13 mouse cellular contexts compared by ENCODE assay signal in the genomic region with DNA sequence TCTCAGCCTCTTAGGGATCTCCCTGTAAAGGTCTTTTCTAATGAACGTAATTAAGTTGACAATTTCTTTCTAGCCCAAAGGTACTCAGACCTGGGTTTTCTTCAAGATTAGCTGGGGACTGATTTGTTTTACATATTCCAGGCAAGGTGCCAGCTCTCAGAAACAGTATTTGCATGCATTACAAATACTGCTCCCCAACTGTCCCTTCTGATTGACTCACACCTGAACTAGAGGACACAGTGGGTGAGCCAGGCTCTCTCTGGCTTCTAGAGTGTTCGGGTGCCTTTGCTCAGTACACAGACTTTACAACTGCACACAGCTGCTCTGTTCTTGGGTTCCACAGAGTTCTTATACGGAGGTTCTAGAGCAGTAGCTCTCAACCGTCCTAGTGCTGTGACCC.
"Had no signal": no experiment of that assay in that cellular context is flagged by ENCODE, and none has a peak within 500 bp of the region (broad histone marks: within the 10 kb centered on the region; RNA-seq: fewer than 3 reads in every experiment).

No protein-coding gene starts in this region.

- H3K9ac ChIP-seq: intestine, embryonic 15.5 days; limb, embryonic 13.5 days; liver, embryonic 14.5 days; stomach, embryonic 15.5 days had no signal

- H3K9me3 ChIP-seq: intestine, embryonic 15.5 days; limb, embryonic 13.5 days; stomach, embryonic 15.5 days had no signal

- H3K4me2 ChIP-seq: intestine, embryonic 15.5 days; limb, embryonic 13.5 days; stomach, embryonic 15.5 days had no signal

- H3K4me1 ChIP-seq: intestine, embryonic 15.5 days; stomach, embryonic 15.5 days had no signal

- H3K27ac ChIP-seq: intestine, embryonic 15.5 days; layer of hippocampus, adult 2 months; limb, embryonic 13.5 days; liver, embryonic 14.5 days; stomach, embryonic 15.5 days had no signal

- H3K4me3 ChIP-seq: intestine, embryonic 15.5 days; layer of hippocampus, adult 2 months; limb, embryonic 13.5 days; stomach, embryonic 15.5 days had no signal

- H3K27me3 ChIP-seq: intestine, embryonic 15.5 days; limb, embryonic 13.5 days; stomach, embryonic 15.5 days had no signal

- DNase-seq: kidney, adult 18-20 months; kidney, postnatal 4 days; left cerebral cortex, postnatal 4 days; lung, adult 18-20 months; lung, postnatal 14 days; right cerebral cortex, postnatal 14 days; thymus, postnatal 4 days had no signal

- ATAC-seq: intestine, embryonic 15.5 days; midbrain, embryonic 16.5 days had no signal

- H3K36me3 ChIP-seq: intestine, embryonic 15.5 days; limb, embryonic 13.5 days; stomach, embryonic 15.5 days had no signal
